ENCODE assay signal across 1 mouse cellular context in the genomic region with DNA sequence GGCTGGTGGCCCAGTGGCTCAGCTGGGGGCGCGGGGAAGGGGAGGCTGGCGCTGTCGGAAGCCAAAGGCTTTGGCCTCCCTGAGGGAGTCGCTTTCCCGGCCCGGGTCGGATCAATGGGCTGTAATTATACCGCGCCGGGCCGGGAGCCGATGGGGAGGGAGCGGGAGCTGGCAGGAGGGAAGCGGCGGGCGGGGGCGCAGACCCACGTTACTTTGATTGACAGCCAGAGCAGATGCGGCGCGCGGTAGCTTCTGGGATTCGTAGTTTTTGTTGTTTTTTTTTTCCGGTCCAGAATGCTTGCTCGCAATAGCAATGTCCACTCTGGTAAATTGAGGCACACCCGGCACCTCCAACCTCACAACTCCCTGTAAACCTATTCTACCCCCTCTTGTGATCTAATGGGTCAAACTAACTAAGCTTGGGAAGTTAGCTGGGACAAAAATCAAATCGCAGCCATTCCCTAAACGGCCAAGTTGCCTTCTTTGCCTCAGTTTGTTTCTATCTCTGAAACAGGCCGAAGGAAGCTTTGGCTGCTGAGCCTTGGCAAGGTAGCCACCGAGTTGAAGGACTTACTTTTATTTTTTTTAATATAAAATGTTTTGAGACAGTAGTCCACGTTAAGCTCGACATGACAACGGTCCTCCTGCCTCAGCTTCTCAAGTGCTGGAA.
A peak's percentile ranks its signal among the peaks of the same experiment; 100 is the strongest.
TF ChIP-seq lines count a peak whose summit lies in the region.

No protein-coding gene starts in this region.

TF ChIP-seq in MEL, 35 proteins besides CTCF, POLR2A, EP300 and RAD21:
- TF ChIP-seq SMC3 (IDR thresholded peaks at IDR 0.05; ENCODE audit: low read depth, low read length) (no peak), ETS1 (IDR thresholded peaks at IDR 0.05; ENCODE audit: low read depth, low read length) (no peak), ELF1 (IDR thresholded peaks at IDR 0.05; ENCODE audit: low read depth, low read length) (peak; percentile 50; the same call in 1 of the 2 replicates), ZKSCAN1 (IDR thresholded peaks at IDR 0.05; ENCODE audit: low read depth, low read length) (no peak), MAFK (IDR thresholded peaks at IDR 0.05; ENCODE audit: borderline replicate concordance, low read depth, low read length) (no peak), BHLHE40 (IDR thresholded peaks at IDR 0.05; ENCODE audit: borderline replicate concordance, low read depth, low read length) (peak; percentile 90), NELFE (IDR thresholded peaks at IDR 0.05; ENCODE audit: low read depth, low read length) (no peak; the same call in 1 of the 2 replicates), TCF12 (IDR thresholded peaks at IDR 0.05; ENCODE audit: low read depth, low read length) (peak; percentile 32; the same call in 1 of the 2 replicates), ZNF384 (IDR thresholded peaks at IDR 0.05; ENCODE audit: low read depth, low read length) (peak; percentile 88), MXI1 (IDR thresholded peaks at IDR 0.05; ENCODE audit: low read depth, low read length) (peak; percentile 33), SIN3A (IDR thresholded peaks at IDR 0.05; ENCODE audit: low read length) (peak; percentile 47; the same call in 1 of the 2 replicates), KAT2A (conservative IDR thresholded peaks at IDR 0.05; ENCODE audit: low read depth, low read length) (peak; percentile 77; the same call in 1 of the 2 replicates), NRF1 (IDR thresholded peaks at IDR 0.05; ENCODE audit: insufficient read depth, low read depth, low read length, poor library complexity, severe bottlenecking) (no peak), USF1 (IDR thresholded peaks at IDR 0.05; ENCODE audit: low read depth, low read length) (peak; percentile 63), HCFC1 (IDR thresholded peaks at IDR 0.05; ENCODE audit: low read depth, low read length) (peak; percentile 97), POLR2AphosphoS5 (IDR thresholded peaks at IDR 0.05; ENCODE audit: borderline replicate concordance, low read depth, low read length) (no peak), ZMIZ1 (IDR thresholded peaks at IDR 0.05; ENCODE audit: low read depth, low read length) (peak; percentile 11; the same call in 1 of the 2 replicates), CHD1 (IDR thresholded peaks at IDR 0.05; ENCODE audit: low read depth, low read length) (no peak), MYC (IDR thresholded peaks at IDR 0.05; ENCODE audit: low read depth, low read length) (0 out of 2 replicates have a peak, but pooled peaks have one; percentile 22), GABPA (IDR thresholded peaks at IDR 0.05; ENCODE audit: low read depth, low read length) (no peak), MAZ (IDR thresholded peaks at IDR 0.05; ENCODE audit: low read depth, low read length) (peak; percentile 85; the same call in 1 of the 2 replicates)
